Mouse (Mus musculus) forebrain, embryonic 15.5 days (tissue): Measurements from ENCODE around the gene Ap1b1. TPM values are rescaled to one million over a fixed set of nuclear protein-coding genes. Genes with fewer than 3 reads are reported as not detected.

Experiments
- ATAC-seq: fragments of 200-750 bp; cut with Nextera tagmentation; replicated peaks from 2 replicates; pipeline ENCODE4 v1.8.0; 2017; ENCODE audit warnings: mild to moderate bottlenecking, moderate TSS enrichment, moderate library complexity
- H3K27ac ChIP-seq: fragments of 300-500 bp; sonication (generic); replicated peaks from 2 replicates; pipeline ENCODE4 v1.5.1; 2015; ENCODE audit warnings: mild to moderate bottlenecking, inconsistent platforms
- H3K27me3 ChIP-seq: fragments of 300-500 bp; sonication (generic); 2 replicates; pipeline ENCODE4 v1.6.1; 2015; ENCODE audit warnings: inconsistent platforms
- H3K36me3 ChIP-seq: fragments of 300-500 bp; sonication (generic); 2 replicates; pipeline ENCODE4 v1.6.1; 2015; ENCODE audit warnings: mild to moderate bottlenecking, inconsistent platforms
- H3K4me1 ChIP-seq: fragments of 300-500 bp; sonication (generic); 2 replicates; pipeline ENCODE4 v1.6.1; 2015; ENCODE audit warnings: inconsistent platforms
- H3K4me2 ChIP-seq: fragments of 300-500 bp; sonication (generic); replicated peaks from 2 replicates; pipeline ENCODE4 v1.6.1; 2015; ENCODE audit warnings: mild to moderate bottlenecking, inconsistent platforms
- H3K4me3 ChIP-seq: fragments of 300-500 bp; sonication (generic); 2 replicates; pipeline ENCODE4 v1.5.1; 2015; ENCODE audit warnings: mild to moderate bottlenecking, inconsistent platforms
- H3K9ac ChIP-seq: fragments of 300-500 bp; sonication (generic); replicated peaks from 2 replicates; pipeline ENCODE4 v1.6.1; 2015; ENCODE audit warnings: mild to moderate bottlenecking, inconsistent platforms
- H3K9me3 ChIP-seq: fragments of 300-500 bp; sonication (generic); 2 replicates; pipeline ENCODE4 v1.6.1; 2016; ENCODE audit warnings: inconsistent platforms
- WGBS: fragments of 180-500 bp; shearing (Covaris S2); methylation state at CpG from one replicate; pipeline ENCODE4 v1.1.7; 2015; ENCODE audit warnings: mixed read lengths; 5-methylcytosine and 5-hydroxymethylcytosine counted together
- polyA plus RNA-seq: library from polyadenylated mRNA; unstranded; fragments of >200 nt; fragmentation: Nextera tagmentation; extraction: Ambion mirVana; gene quantifications from 2 replicates; pipeline ENCODE4 v1.2.1, GENCODE M21; 2015

Ap1b1 gene
- polyA plus RNA-seq, 1 experiment from 2014 or later = 81.4 TPM

- Histone ChIP-seq H3K4me2 (no peak overlapping the region), H3K36me3 (no peaks in the 10 kb centered on the region), H3K4me1 (no peaks in the 10 kb centered on the region), H3K4me3 (no peak overlapping the region), H3K27me3 (no peaks in the 10 kb centered on the region), H3K9me3 (no peaks in the 10 kb centered on the region), H3K27ac (no peak overlapping the region), H3K9ac (no peak overlapping the region)
- 63% methylated on average over 2 of the region's 2 CpGs for WGBS
- ATAC-seq = no peak
Measured at GRCm38 (mm10) chr11:4967549-4967948, 19.1 kb upstream of the Ap1b1 start.

- Histone ChIP-seq H3K27me3 (no peaks in the 10 kb centered on the region), H3K36me3 (no peaks in the 10 kb centered on the region), H3K4me1 (no peaks in the 10 kb centered on the region), H3K4me3 (no peak overlapping the region), H3K27ac (no peak overlapping the region), H3K9me3 (no peaks in the 10 kb centered on the region), H3K9ac (no peak overlapping the region), H3K4me2 (no peak overlapping the region)
- WGBS = 73% methylated on average over 10 of the region's 10 CpGs
- no peak for ATAC-seq
Measured at GRCm38 (mm10) chr11:4968376-4968775, 18.2 kb upstream of the Ap1b1 start.

GRCm38 (mm10) chr11:4972967-4973870 lies 13.4 kb upstream of the Ap1b1 start:
- H3K9me3 ChIP-seq = no peaks in the 10 kb centered on the region
- no peak overlapping the region for H3K4me3 ChIP-seq
- 57% methylated on average over 13 of the region's 13 CpGs for WGBS
- no peak overlapping the region for H3K27ac ChIP-seq
- no peaks in the 10 kb centered on the region for H3K4me1 ChIP-seq
- no peak overlapping the region for H3K4me2 ChIP-seq
- peak; percentile 68 for ATAC-seq
- no peak overlapping the region for H3K9ac ChIP-seq
- no peaks in the 10 kb centered on the region for H3K27me3 ChIP-seq
- H3K36me3 ChIP-seq = no peaks in the 10 kb centered on the region

GRCm38 (mm10) chr11:4973871-4974256 lies 12.8 kb upstream of the Ap1b1 start:
- Histone ChIP-seq H3K9me3 (no peaks in the 10 kb centered on the region), H3K27ac (no peak overlapping the region), H3K4me2 (no peak overlapping the region), H3K4me1 (no peaks in the 10 kb centered on the region), H3K4me3 (no peak overlapping the region), H3K36me3 (no peaks in the 10 kb centered on the region), H3K27me3 (no peaks in the 10 kb centered on the region), H3K9ac (no peak overlapping the region)
- no peak for ATAC-seq
- 91% methylated on average over 2 of the region's 2 CpGs for WGBS

- H3K4me1 ChIP-seq = no peaks in the 10 kb centered on the region
- no peaks in the 10 kb centered on the region for H3K36me3 ChIP-seq
- H3K27me3 ChIP-seq = no peaks in the 10 kb centered on the region
- ATAC-seq = no peak
- H3K4me3 ChIP-seq = no peak overlapping the region
- no peak overlapping the region for H3K27ac ChIP-seq
- H3K9ac ChIP-seq = no peak overlapping the region
- H3K9me3 ChIP-seq = no peaks in the 10 kb centered on the region
- no peak overlapping the region for H3K4me2 ChIP-seq
- WGBS = 80% methylated on average over 11 of the region's 11 CpGs
Measured at GRCm38 (mm10) chr11:4974376-4975122, 12.1 kb upstream of the Ap1b1 start.

- no peaks in the 10 kb centered on the region for H3K9me3 ChIP-seq
- WGBS = 6% methylated on average over 14 of the region's 14 CpGs
- H3K9ac ChIP-seq = no peak overlapping the region
- no peak overlapping the region for H3K27ac ChIP-seq
- no peak overlapping the region for H3K4me2 ChIP-seq
- ATAC-seq = no peak
- no peaks in the 10 kb centered on the region for H3K4me1 ChIP-seq
- H3K4me3 ChIP-seq = no peak overlapping the region
- H3K27me3 ChIP-seq = no peaks in the 10 kb centered on the region
- H3K36me3 ChIP-seq = no peaks in the 10 kb centered on the region
Measured at GRCm38 (mm10) chr11:4975623-4976022, 11.0 kb upstream of the Ap1b1 start.

GRCm38 (mm10) chr11:4983010-4983409 lies 3.6 kb upstream of the Ap1b1 start:
- peaks cover 17% of the 10 kb centered on the region for H3K4me1 ChIP-seq
- no peak overlapping the region for H3K4me2 ChIP-seq
- no peaks in the 10 kb centered on the region for H3K27me3 ChIP-seq
- no peak for ATAC-seq
- H3K27ac ChIP-seq = no peak overlapping the region
- H3K9me3 ChIP-seq = no peaks in the 10 kb centered on the region
- H3K9ac ChIP-seq = no peak overlapping the region
- H3K36me3 ChIP-seq = no peaks in the 10 kb centered on the region
- no peak overlapping the region for H3K4me3 ChIP-seq
- WGBS = 64% methylated on average over 3 of the region's 3 CpGs

GRCm38 (mm10) chr11:4983538-4983937 lies 3.1 kb upstream of the Ap1b1 start:
- H3K27ac ChIP-seq = no peak overlapping the region
- H3K4me1 ChIP-seq = peaks cover 21% of the 10 kb centered on the region
- no peaks in the 10 kb centered on the region for H3K27me3 ChIP-seq
- H3K4me2 ChIP-seq = no peak overlapping the region
- ATAC-seq = no peak
- 71% methylated on average over 2 of the region's 2 CpGs for WGBS
- H3K9me3 ChIP-seq = no peaks in the 10 kb centered on the region
- no peaks in the 10 kb centered on the region for H3K36me3 ChIP-seq
- H3K9ac ChIP-seq = no peak overlapping the region
- no peak overlapping the region for H3K4me3 ChIP-seq

GRCm38 (mm10) chr11:4984249-4984648 lies 2.4 kb upstream of the Ap1b1 start:
- Histone ChIP-seq H3K27ac (no peak overlapping the region), H3K36me3 (no peaks in the 10 kb centered on the region), H3K4me1 (peaks cover 21% of the 10 kb centered on the region), H3K27me3 (no peaks in the 10 kb centered on the region), H3K4me2 (no peak overlapping the region), H3K9ac (no peak overlapping the region; the same call in 1 of the 2 replicates), H3K4me3 (no peak overlapping the region), H3K9me3 (no peaks in the 10 kb centered on the region)
- ATAC-seq = no peak
- 4% methylated on average over 5 of the region's 5 CpGs for WGBS

GRCm38 (mm10) chr11:4984799-4985198 lies 1.8 kb upstream of the Ap1b1 start:
- H3K9ac ChIP-seq = no peak overlapping the region
- H3K36me3 ChIP-seq = no peaks in the 10 kb centered on the region; the same call in 1 of the 2 replicates
- WGBS = 84% methylated on average over 3 of the region's 3 CpGs
- no peak overlapping the region for H3K4me3 ChIP-seq
- H3K9me3 ChIP-seq = no peaks in the 10 kb centered on the region
- ATAC-seq = no peak
- no peak overlapping the region for H3K4me2 ChIP-seq
- peaks cover 21% of the 10 kb centered on the region for H3K4me1 ChIP-seq
- no peak overlapping the region for H3K27ac ChIP-seq
- no peaks in the 10 kb centered on the region for H3K27me3 ChIP-seq

- Histone ChIP-seq H3K9ac (peak overlapping the region; percentile 73), H3K4me3 (peak overlapping the region; percentile 71), H3K4me2 (peak overlapping the region; percentile 93), H3K4me1 (peaks cover 21% of the 10 kb centered on the region), H3K27me3 (no peaks in the 10 kb centered on the region), H3K9me3 (no peaks in the 10 kb centered on the region), H3K27ac (peak overlapping the region; percentile 60), H3K36me3 (no peaks in the 10 kb centered on the region; the same call in 1 of the 2 replicates)
- ATAC-seq = peak; percentile 21; the same call in 1 of the 2 replicates
- 62% methylated on average over 11 of the region's 11 CpGs for WGBS
Measured at GRCm38 (mm10) chr11:4987487-4987852, 846 bp downstream of the Ap1b1 start.

GRCm38 (mm10) chr11:4989187-4989586 lies 2.6 kb downstream of the Ap1b1 start:
- H3K9ac ChIP-seq = no peak overlapping the region
- H3K4me1 ChIP-seq = peaks cover 18% of the 10 kb centered on the region
- H3K36me3 ChIP-seq = no peaks in the 10 kb centered on the region; the same call in 1 of the 2 replicates
- no peaks in the 10 kb centered on the region for H3K9me3 ChIP-seq
- H3K27me3 ChIP-seq = no peaks in the 10 kb centered on the region
- ATAC-seq = no peak
- no peak overlapping the region for H3K27ac ChIP-seq
- no peak overlapping the region for H3K4me2 ChIP-seq
- 89% methylated on average over 3 of the region's 3 CpGs for WGBS
- H3K4me3 ChIP-seq = no peak overlapping the region
